ENCODE assay signal across 9 mouse cellular contexts in genomic region chr12:57541931-57542745, GRCm38 (mm10). TPM values are rescaled to one million over a fixed set of nuclear protein-coding genes. Genes with fewer than 3 reads are reported as not detected.
A peak's percentile ranks its signal among the peaks of the same experiment; 100 is the strongest.
DNase-seq lines count a peak whose midpoint lies in the region; ATAC-seq and TF ChIP-seq lines count a peak whose summit lies in the region.
"Had no signal": no experiment of that assay in that cellular context is flagged by ENCODE, and none has a peak within 500 bp of the region (broad histone marks: within the 10 kb centered on the region; RNA-seq: fewer than 3 reads in every experiment).

No protein-coding gene starts in this region.

- H3K4me2 ChIP-seq in hindbrain, postnatal 0 days (ENCODE audit: low read depth, low read length) = no peak overlapping the region

- TF ChIP-seq CTCF in hindbrain, postnatal 0 days (IDR thresholded peaks at IDR 0.05; ENCODE audit: low read depth) = no peak

- ATAC-seq in hindbrain, postnatal 0 days = peak; percentile 21; the same call in 1 of the 2 replicates

- no peaks in the 10 kb centered on the region for H3K36me3 ChIP-seq in embryonic facial prominence, embryonic 10.5 days (replicated peaks)
- no peaks in the 10 kb centered on the region for H3K36me3 ChIP-seq in hindbrain, postnatal 0 days (ENCODE audit: insufficient read depth, low read length)

- H3K4me1 ChIP-seq in embryonic facial prominence, embryonic 10.5 days = peaks cover 50% of the 10 kb centered on the region
- H3K4me1 ChIP-seq in hindbrain, postnatal 0 days (ENCODE audit: insufficient read depth, low read length) = 0 out of 2 replicates have a peak, but pooled peaks cover 7% of the 10 kb centered on the region

- H3K27me3 ChIP-seq in embryonic facial prominence, embryonic 10.5 days (replicated peaks; ENCODE audit: low read depth, poor library complexity, severe bottlenecking) = peaks cover 100% of the 10 kb centered on the region
- peaks cover 75% of the 10 kb centered on the region for H3K27me3 ChIP-seq in hindbrain, postnatal 0 days (ENCODE audit: insufficient read depth, low read length)

- no peak overlapping the region for H3K27ac ChIP-seq in embryonic facial prominence, embryonic 10.5 days (replicated peaks)
- no peak overlapping the region for H3K27ac ChIP-seq in hindbrain, postnatal 0 days

- DNase-seq in heart, adult 11 months = peak; percentile 84
- no peak for DNase-seq in heart, postnatal 36 days
- peak; percentile 70 for DNase-seq in embryonic facial prominence, embryonic 10.5 days (ENCODE audit: low spot score)
- no peak for DNase-seq in hindbrain, postnatal 0 days (ENCODE audit: low spot score)
- DNase-seq in lung, postnatal 14 days = peak; percentile 55
- DNase-seq in yolk sac, embryonic 10.5 days (ENCODE audit: low spot score) = peak; percentile 8
- no peak for DNase-seq in adrenal gland, adult 2 months
- DNase-seq in layer of hippocampus, adult 9-10 months (ENCODE audit: low spot score) = no peak

- H3K9ac ChIP-seq in hindbrain, postnatal 0 days (replicated peaks; ENCODE audit: low read length) = no peak overlapping the region

- WGBS in embryonic facial prominence, embryonic 10.5 days = 1% methylated on average over 46 of the region's 46 CpGs
- WGBS in hindbrain, postnatal 0 days = under 1% methylated on average over 42 of the region's 46 CpGs

- no peaks in the 10 kb centered on the region for H3K9me3 ChIP-seq in embryonic facial prominence, embryonic 10.5 days
- H3K9me3 ChIP-seq in hindbrain, postnatal 0 days (ENCODE audit: low read length) = no peaks in the 10 kb centered on the region

- H3K4me3 ChIP-seq in embryonic facial prominence, embryonic 10.5 days = peak overlapping the region; percentile 44
- H3K4me3 ChIP-seq in hindbrain, postnatal 0 days (ENCODE audit: low read length) = no peak overlapping the region; the same call in 1 of the 2 replicates

- intact Hi-C loops in heart, postnatal 36 days (cut with DNase I) = loop anchor here (5.0 kb wide), 1 partner anchor 850 kb away; the partner anchor contains the start of gene Pax9

RNA-seq across cellular contexts. Expression of gene Foxa1, which starts 4.6 kb away (rescaled TPM):
- total RNA-seq in heart, postnatal 36 days (2021) = not detected
- 0.49 and 0.72 TPM in 2 replicates for polyA plus RNA-seq in embryonic facial prominence, embryonic 10.5 days (2016; fragmentation: Nextera tagmentation; extraction: Ambion mirVana)
- total RNA-seq in hindbrain, postnatal 0 days (2014; rRNA removed) = 0.47 and 0.73 TPM in 2 replicates
- polyA plus RNA-seq in hindbrain, postnatal 0 days (2015; fragmentation: Nextera tagmentation; extraction: Ambion mirVana) = 0.20 and 0.44 TPM in 2 replicates
- total RNA-seq in adrenal gland, adult 2 months (2021) = not detected
- 0.03 TPM in 1 of 2 replicates, not detected in the other for polyA plus RNA-seq in adrenal gland, adult 2 months (2012; rRNA removed)
- total RNA-seq: left cerebral cortex, postnatal 36 days had no signal

RNA-seq across cellular contexts. Expression of gene Ttc6, which starts 21.8 kb away (rescaled TPM):
- not detected for total RNA-seq in heart, postnatal 36 days (2021)
- polyA plus RNA-seq in embryonic facial prominence, embryonic 10.5 days (2016; fragmentation: Nextera tagmentation; extraction: Ambion mirVana) = 0.34 and 0.38 TPM in 2 replicates
- 0.54 and 1.3 TPM in 2 replicates for total RNA-seq in hindbrain, postnatal 0 days (2014; rRNA removed)
- 1.1 TPM in 2 replicates for polyA plus RNA-seq in hindbrain, postnatal 0 days (2015; fragmentation: Nextera tagmentation; extraction: Ambion mirVana)
- total RNA-seq in adrenal gland, adult 2 months (2021) = not detected
- polyA plus RNA-seq in adrenal gland, adult 2 months (2012; rRNA removed) = not detected in 2 replicates

Comparison
In these comparisons a context has a peak if more than half of its experiments do, and no peak if none do; other contexts are left out.
1. DNase-seq: peak in heart, adult 11 months (single experiment), embryonic facial prominence, embryonic 10.5 days (single experiment), lung, postnatal 14 days (single experiment) and yolk sac, embryonic 10.5 days (single experiment); none in heart, postnatal 36 days (0 of 2), hindbrain, postnatal 0 days (single experiment), adrenal gland, adult 2 months (single experiment) and layer of hippocampus, adult 9-10 months (single experiment).